Mouse (Mus musculus) neural tube, embryonic 11.5 days (tissue): ENCODE data around the gene Ndufs2. TPM values are rescaled to one million over a fixed set of nuclear protein-coding genes. Genes with fewer than 3 reads are reported as not detected.
A peak's percentile ranks its signal among the peaks of the same experiment; 100 is the strongest.

ENCODE experiments used
- ATAC-seq: fragments of 200-750 bp; cut with Nextera tagmentation; 2 replicates; pipeline ENCODE4 v1.8.0; 2017; ENCODE audit warnings: moderate number of reproducible peaks, mild to moderate bottlenecking, moderate TSS enrichment, moderate library complexity; ENCODE audit not compliant: insufficient read depth, low FRiP score, low TSS enrichment
- DNase-seq: peaks from one replicate; pipeline ENCODE4 v3.0.0-alpha.2; 2015; ENCODE audit warnings: low spot score
- H3K27ac ChIP-seq: fragments of 300-500 bp; sonication (generic); 2 replicates; pipeline ENCODE4 v1.5.1; 2014; ENCODE audit warnings: low read depth, mild to moderate bottlenecking, low read length
- H3K27me3 ChIP-seq: fragments of 300-500 bp; sonication (generic); 2 replicates; pipeline ENCODE4 v1.6.1; 2014; ENCODE audit warnings: mild to moderate bottlenecking, low read length, mixed read lengths; ENCODE audit not compliant: control insufficient read depth, insufficient read depth
- H3K36me3 ChIP-seq: fragments of 300-500 bp; sonication (generic); 2 replicates; pipeline ENCODE4 v1.6.1; 2014; ENCODE audit warnings: mild to moderate bottlenecking, low read length, moderate library complexity, mixed read lengths; ENCODE audit not compliant: control insufficient read depth, insufficient read depth
- H3K4me1 ChIP-seq: fragments of 300-500 bp; sonication (generic); 2 replicates; pipeline ENCODE4 v1.6.1; 2014; ENCODE audit warnings: low read length, mixed read lengths; ENCODE audit not compliant: control insufficient read depth, insufficient read depth
- H3K4me2 ChIP-seq: fragments of 300-500 bp; sonication (generic); 2 replicates; pipeline ENCODE4 v1.6.1; 2014; ENCODE audit warnings: low read depth, mild to moderate bottlenecking, moderate library complexity
- H3K4me3 ChIP-seq: fragments of 300-500 bp; sonication (generic); 2 replicates; pipeline ENCODE4 v1.5.1; 2014; ENCODE audit warnings: low read depth, low read length
- H3K9ac ChIP-seq: fragments of 300-500 bp; sonication (generic); 2 replicates; pipeline ENCODE4 v1.6.1; 2014; ENCODE audit warnings: mild to moderate bottlenecking, low read length
- H3K9me3 ChIP-seq: fragments of 300-500 bp; sonication (generic); 2 replicates; pipeline ENCODE4 v1.6.1; 2016; ENCODE audit warnings: low read length; ENCODE audit not compliant: control insufficient read depth
- WGBS: fragments of 180-500 bp; shearing (Covaris S2); extraction: QIAGEN DNeasy Blood & Tissue Kit; methylation state at CpG from one replicate; pipeline ENCODE4 v1.1.7; 2014; 5-methylcytosine and 5-hydroxymethylcytosine counted together
- polyA plus RNA-seq: library from polyadenylated mRNA; unstranded; fragments of >200 nt; fragmentation: Nextera tagmentation; extraction: Ambion mirVana; gene quantifications from 2 replicates; pipeline ENCODE4 v1.2.1, GENCODE M21; 2014

The Ndufs2 gene
- 242 and 286 TPM in 2 replicates for polyA plus RNA-seq

DNA sequence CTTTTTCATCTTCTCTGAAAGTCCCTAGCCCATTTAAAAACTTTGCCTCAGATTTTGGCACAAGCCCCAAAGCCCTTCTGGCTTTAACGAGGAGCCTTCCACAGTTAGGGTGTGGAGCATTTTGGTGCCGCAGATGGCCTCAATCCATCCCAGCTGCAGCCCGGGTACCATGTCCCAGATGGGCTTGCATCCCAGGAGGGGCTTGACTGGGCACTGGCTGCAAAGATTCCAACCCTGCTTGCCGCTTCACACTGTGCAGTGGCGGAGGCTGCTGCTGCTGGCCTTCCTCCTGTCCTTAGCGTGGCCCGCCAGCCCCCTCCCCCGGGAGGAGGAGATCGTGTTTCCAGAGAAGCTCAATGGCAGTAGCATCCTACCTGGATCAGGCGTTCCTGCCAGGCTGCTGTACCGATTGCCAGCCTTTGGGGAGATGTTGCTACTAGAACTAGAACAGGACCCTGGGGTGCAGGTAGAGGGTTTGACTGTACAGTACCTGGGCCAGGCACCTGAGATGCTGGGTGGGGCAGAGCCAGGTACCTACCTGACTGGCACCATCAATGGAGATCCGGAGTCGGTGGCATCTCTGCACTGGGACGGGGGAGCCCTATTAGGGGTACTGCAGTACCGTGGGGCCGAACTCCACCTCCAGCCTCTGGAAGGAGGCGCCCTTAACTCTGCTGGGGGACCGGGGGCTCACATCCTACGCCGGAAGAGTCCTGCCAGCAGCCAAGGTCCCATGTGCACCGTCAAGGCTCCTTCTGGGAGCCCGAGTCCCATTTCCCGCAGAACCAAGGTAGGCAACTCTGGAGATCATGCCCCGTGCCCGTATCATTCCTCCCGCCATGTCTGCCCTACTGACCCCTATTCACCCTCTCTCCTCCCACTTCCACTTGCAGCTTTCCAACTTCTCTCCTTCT, at the start of gene Ndufs2:
Gene Ndufs2 (minus strand): TSS at position 709 of the 914 bp plus-strand sequence.
- Histone ChIP-seq H3K27me3 (no peaks in the 10 kb centered on the region), H3K4me3 (peak within 1 kb of the TSS; percentile 22), H3K4me2 (peak within 1 kb of the TSS; percentile 50), H3K4me1 (peaks cover 36% of the 10 kb centered on the region), H3K9ac (peak within 1 kb of the TSS; percentile 44), H3K27ac (peak within 1 kb of the TSS; percentile 44; the same call in 1 of the 2 replicates), H3K36me3 (no peaks in the 10 kb centered on the region), H3K9me3 (no peaks in the 10 kb centered on the region)
- no peak for ATAC-seq
- peak; percentile 30 for DNase-seq
- WGBS: 15% methylated on average over 26 of the region's 26 CpGs

DNA sequence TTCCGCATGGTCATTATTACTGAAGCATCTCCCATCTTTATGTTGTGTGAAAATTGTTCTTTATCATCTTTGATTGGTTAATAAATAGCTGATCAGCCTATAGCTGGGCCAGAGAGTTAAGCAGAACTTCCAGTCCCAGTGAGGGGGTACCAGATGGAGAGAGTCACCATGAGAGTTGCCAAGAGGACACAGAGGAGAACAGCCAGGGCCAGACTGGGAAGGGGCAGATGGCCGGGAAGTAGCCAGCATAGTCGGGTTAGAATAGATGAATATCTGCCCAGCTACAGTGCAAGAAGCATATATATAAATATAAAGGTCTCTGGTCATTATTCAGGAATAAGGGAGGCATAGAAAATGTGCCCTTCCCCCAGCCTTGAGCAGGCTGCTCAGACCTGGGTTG, 47.0 kb upstream of the Ndufs2 start:
- Histone ChIP-seq H3K27me3 (no peaks in the 10 kb centered on the region), H3K9ac (no peak overlapping the region), H3K27ac (no peak overlapping the region), H3K4me3 (no peak overlapping the region), H3K36me3 (no peaks in the 10 kb centered on the region), H3K4me2 (no peak overlapping the region), H3K4me1 (peaks cover 6% of the 10 kb centered on the region), H3K9me3 (no peaks in the 10 kb centered on the region)
- no peak for ATAC-seq
- no peak for DNase-seq
- 65% methylated on average over 3 of the region's 3 CpGs for WGBS

DNA sequence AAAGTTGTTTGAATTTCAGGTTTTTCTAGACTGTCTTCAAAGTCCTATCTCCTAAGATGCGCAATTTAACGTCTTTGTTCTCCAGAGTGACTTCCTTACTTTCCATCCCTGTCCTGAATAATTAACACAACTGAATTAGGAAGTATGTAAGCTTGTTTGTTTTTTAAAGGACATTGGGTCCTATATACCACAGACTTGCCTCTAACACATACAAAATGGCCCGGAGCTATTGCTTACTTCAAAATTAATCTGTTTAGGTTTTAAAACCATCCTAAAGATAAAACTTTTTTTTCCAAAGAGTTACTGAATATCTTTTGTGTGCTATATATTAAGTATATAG, 43.8 kb upstream of the Ndufs2 start:
- 0 out of 2 replicates have a peak, but pooled peaks have one; percentile 7 for ATAC-seq

DNA sequence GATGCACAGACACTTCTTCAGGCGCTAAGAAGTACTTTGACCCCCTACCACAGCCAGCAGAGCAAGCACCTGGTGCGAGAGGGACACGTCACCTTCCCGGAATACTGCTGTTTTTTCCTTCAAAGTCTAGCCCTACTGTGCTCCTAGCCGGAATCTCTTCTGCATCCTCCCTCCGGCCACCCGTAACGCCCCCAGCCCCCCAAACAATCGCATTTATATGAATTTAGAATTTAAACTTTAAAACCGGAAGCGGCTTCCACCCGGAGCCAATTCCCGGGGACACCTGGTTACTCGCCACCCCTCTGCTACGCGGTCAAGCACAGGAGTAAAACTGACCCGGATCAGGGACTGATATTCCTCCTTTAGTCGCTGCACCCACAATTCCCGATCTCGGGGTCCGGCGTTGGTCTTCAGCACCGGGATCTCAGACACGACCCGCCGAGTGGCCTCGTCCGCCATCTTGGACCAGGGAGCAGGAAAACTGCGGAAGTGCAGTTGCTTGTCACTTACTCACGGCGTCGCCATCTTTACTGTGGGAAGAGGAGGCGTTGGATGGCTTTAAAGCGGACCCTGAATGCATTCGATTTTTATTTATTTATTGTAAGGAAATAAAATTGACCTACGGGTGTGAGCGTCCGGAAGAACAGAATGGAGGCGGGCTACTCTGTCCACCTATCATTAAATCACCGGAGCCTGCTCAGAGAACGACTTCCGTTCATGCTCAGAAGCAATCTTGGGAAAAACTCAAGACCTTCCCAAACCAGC, 43.3 kb upstream of the Ndufs2 start, which contains the start of gene Ufc1:
Gene Ufc1 (minus strand): TSS at position 727 of the 765 bp plus-strand sequence.
- Histone ChIP-seq H3K36me3 (0 out of 2 replicates have a peak, but pooled peaks cover 2% of the 10 kb centered on the region), H3K9me3 (no peaks in the 10 kb centered on the region), H3K4me2 (peak within 1 kb of the TSS; percentile 60), H3K4me3 (peak within 1 kb of the TSS; percentile 50), H3K4me1 (peaks cover 6% of the 10 kb centered on the region), H3K27me3 (no peaks in the 10 kb centered on the region), H3K9ac (peak within 1 kb of the TSS; percentile 69), H3K27ac (peak within 1 kb of the TSS; percentile 60)
- peak; percentile 84 for DNase-seq
- WGBS: under 1% methylated on average over 42 of the region's 42 CpGs
- peak; percentile 75; the same call in 1 of the 2 replicates for ATAC-seq

More for the DNA sequence above, 43.8 kb upstream of the Ndufs2 start:
- Histone ChIP-seq H3K4me2 (peak overlapping the region; percentile 39), H3K9me3 (no peaks in the 10 kb centered on the region), H3K27ac (peak overlapping the region; percentile 60), H3K27me3 (no peaks in the 10 kb centered on the region), H3K36me3 (no peaks in the 10 kb centered on the region), H3K9ac (peak overlapping the region; percentile 69), H3K4me1 (peaks cover 6% of the 10 kb centered on the region), H3K4me3 (peak overlapping the region; percentile 50)
- 23% methylated on average over 3 of the region's 3 CpGs for WGBS
- DNase-seq: no peak

DNA sequence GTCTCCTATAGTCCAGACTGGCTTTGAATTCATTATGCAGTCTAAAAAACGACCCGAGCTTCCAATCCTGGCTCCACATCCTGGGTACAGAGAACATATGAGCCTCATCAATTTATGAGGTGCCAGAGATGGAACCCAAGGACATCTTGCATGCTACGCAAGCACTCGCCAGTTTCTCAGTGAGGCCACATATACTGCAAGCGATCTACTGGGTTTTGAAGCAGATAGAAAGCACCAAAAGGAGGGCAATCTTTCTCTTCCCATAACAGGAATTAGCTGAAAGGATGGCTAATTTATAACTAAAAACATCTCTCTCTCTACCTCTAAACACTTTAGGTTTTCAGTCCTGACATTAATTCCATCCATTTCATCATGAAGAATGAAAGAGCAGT, 42.7 kb upstream of the Ndufs2 start:
- H3K4me2 ChIP-seq: peak overlapping the region; percentile 60
- 53% methylated on average over 5 of the region's 5 CpGs for whole genome bisulfite sequencing
- no peaks in the 10 kb centered on the region for H3K27me3 ChIP-seq
- no peak for DNase-seq
- H3K36me3 ChIP-seq: 0 out of 2 replicates have a peak, but pooled peaks cover 2% of the 10 kb centered on the region
- H3K27ac ChIP-seq: no peak overlapping the region
- peak overlapping the region; percentile 50 for H3K4me3 ChIP-seq
- no peak for ATAC-seq
- H3K9me3 ChIP-seq: no peaks in the 10 kb centered on the region
- peaks cover 6% of the 10 kb centered on the region for H3K4me1 ChIP-seq
- H3K9ac ChIP-seq: peak overlapping the region; percentile 69

DNA sequence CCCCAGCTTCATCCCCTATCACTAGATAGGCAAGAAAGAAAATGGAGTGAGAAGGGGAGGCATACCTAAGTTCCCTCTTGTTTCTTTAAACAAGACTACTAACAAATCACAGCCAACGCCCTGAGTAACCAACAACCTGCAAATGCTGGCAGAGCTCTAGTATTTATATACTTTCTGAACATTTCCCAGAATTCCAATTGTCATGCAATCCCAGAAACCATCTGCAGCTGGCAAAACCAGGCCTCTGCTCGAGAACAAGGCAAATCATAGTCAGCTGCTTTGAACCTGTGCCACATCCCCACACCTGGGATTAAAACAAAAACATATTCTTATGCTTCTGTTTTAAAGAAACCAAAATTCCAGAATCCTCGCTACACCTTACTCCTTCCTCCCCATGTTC, 42.2 kb upstream of the Ndufs2 start:
- peak overlapping the region; percentile 60 for H3K4me2 ChIP-seq
- DNase-seq: no peak
- H3K4me3 ChIP-seq: no peak overlapping the region
- no peak overlapping the region for H3K27ac ChIP-seq
- H3K9ac ChIP-seq: no peak overlapping the region; the same call in 1 of the 2 replicates
- no peaks in the 10 kb centered on the region for H3K27me3 ChIP-seq
- 0 out of 2 replicates have a peak, but pooled peaks cover 2% of the 10 kb centered on the region for H3K36me3 ChIP-seq
- ATAC-seq: no peak
- peaks cover 7% of the 10 kb centered on the region for H3K4me1 ChIP-seq
- 92% methylated on average over 3 of the region's 3 CpGs for WGBS
- no peaks in the 10 kb centered on the region for H3K9me3 ChIP-seq

DNA sequence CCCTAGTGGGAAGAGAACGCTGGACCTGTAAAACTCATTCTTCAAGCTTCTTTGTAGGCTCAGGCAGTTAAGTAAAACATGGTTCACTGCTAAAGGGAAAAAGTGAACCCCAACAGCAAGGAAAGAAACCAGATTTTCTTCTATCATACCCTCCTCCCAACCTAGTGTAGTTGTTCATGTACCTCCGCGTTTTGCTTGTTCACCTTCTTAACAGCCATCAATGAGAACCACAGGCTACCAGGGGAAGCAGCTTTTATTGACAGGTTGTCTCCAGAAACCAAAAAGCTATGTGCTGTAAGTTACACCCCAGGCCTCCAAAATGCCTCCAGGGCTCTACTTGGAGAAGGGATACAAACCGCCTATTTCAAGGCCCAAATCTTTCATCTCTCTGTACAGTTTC, 37.1 kb upstream of the Ndufs2 start:
- no peaks in the 10 kb centered on the region for H3K9me3 ChIP-seq
- 74% methylated on average over 4 of the region's 4 CpGs for WGBS
- H3K4me3 ChIP-seq: peak overlapping the region; percentile 84; the same call in 1 of the 2 replicates
- H3K4me2 ChIP-seq: peak overlapping the region; percentile 68
- peak overlapping the region; percentile 32; the same call in 1 of the 2 replicates for H3K9ac ChIP-seq
- peaks cover 4% of the 10 kb centered on the region for H3K4me1 ChIP-seq
- no peak for ATAC-seq
- H3K36me3 ChIP-seq: peaks cover 7% of the 10 kb centered on the region
- no peak for DNase-seq
- H3K27me3 ChIP-seq: no peaks in the 10 kb centered on the region
- no peak overlapping the region for H3K27ac ChIP-seq
